Mouse (Mus musculus): ENCODE measurements around the gene Ddx58. TPM values are rescaled to one million over a fixed set of nuclear protein-coding genes. Genes with fewer than 3 reads are reported as not detected.

The Ddx58 gene
- polyA plus RNA-seq (2017; shearing (Covaris generic)): 102 TPM

DNA sequence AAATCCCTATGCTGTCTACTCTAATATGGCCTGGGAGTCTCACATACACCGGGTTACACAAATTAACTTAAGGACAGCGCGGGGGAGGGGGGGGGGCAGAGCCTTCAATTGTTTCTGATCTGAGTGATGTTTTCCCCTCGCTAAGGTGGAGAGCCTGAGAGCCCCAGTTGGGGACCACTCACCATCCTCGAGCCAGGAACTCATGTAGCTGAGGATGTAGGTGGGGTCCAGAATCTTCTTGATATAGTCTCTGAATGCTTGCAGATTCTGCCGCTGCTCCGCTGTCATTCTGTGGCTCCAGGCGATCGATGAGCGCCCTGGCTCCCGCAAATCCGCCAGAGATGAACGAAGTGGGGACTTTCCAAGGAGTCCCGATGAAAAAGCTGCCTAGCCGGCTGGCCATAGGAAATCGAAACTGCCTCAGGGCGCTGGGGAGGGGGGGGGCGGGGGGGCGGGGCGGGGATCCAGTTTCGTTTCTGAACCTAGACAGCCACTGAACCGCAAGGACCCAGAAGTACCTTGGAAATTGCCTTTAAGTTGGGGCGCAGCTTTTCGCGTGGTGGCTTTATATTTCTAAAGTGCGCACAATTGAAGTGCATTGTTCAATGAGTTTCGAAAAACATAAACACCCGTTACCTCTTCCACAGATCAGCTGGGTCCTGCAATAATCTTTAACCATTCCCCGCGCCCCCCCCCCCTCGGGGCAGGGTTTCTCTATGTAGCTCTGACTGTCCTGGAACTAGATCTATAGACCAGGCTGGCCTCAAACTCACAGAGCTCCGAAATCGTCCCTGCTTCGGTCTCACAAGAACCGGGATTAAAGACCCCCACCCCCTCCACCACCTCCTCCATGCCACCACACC lies at the start of gene Ddx58:
Gene Ddx58 (minus strand): TSS at position 420 of the 863 bp plus-strand sequence.

DNA sequence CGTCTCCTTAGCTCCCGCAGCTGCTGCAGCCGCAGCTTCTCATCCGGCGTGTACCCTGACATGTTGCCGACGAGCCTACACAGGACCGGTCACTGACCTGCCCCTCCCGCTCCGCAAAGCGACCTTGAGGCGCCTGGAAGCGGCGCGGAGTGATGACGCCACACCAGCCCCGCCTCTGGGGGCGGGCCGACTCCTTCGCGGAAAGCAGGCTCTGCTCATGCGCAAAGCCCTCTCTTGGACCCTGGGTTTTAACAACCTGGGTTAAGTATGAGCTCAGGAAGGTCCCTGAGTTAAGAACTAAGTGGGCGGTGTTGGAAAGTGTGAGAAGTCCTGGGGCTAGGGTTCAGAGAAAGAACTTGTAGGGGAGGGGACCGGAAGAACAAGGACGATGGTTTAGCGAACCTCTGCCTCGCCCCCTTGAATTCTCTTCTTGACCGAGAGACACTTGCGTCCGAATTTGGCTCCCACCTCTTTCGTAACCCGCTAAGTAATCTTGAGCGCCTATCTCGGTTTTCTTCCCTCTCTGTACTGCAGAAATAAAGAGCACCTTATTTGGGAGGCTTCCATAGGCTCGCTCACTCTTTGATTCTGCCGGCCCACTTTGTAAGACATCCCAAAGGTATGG lies 39.8 kb upstream of the Ddx58 start, which contains the start of gene Ndufb6:
Gene Ndufb6 (minus strand): TSS at position 146 of the 625 bp plus-strand sequence.

DNA sequence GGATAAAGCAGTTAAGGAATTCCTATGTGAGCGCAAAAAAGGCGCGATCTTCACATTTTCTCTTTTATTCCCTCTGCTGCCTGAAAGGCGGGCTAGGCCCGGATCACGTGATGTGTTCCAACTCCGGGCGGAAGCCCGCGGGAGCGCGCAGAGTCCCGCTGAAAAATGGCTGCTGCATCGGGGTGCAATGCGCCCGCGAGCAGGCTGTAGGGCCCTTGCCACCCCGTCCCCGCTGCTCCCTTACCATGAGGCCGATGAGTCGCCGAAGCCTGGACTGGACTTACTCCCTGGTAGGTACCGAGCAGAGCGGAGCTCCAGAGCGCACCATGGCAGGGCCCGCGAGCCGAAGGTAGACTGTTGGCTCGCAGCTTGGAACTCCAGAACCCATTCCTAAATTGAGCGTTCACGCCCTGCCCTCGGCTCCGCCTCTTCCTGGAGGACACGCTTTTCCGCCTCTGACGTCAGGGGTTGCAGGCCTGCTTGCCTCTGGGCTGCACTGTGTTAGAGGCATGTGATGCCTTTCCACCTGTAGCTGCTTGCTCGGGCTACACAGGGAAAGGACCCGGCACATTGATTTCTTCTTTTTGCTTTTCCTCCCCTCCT lies 29.9 kb upstream of the Ddx58 start, which contains the start of the genes Smim27 and Topors:
Gene Smim27 (plus strand): TSS at position 150 of the 603 bp plus-strand sequence.
Gene Topors (minus strand): TSS at position 421 of the 603 bp plus-strand sequence.

Other genes starting within 250 kb of the Ddx58 start
- gene Aco1, start 96.7 kb downstream of the Ddx58 start, polyA plus RNA-seq (2017; shearing (Covaris generic)): 40.1 TPM
- gene Smim27, start 29.8 kb upstream of the Ddx58 start, polyA plus RNA-seq (2017; shearing (Covaris generic)): 57.4 TPM
- 42.9 TPM for gene Topors, start 30.0 kb upstream of the Ddx58 start, polyA plus RNA-seq (2017; shearing (Covaris generic))
- 118 TPM for gene Ndufb6, start 39.6 kb upstream of the Ddx58 start, polyA plus RNA-seq (2017; shearing (Covaris generic))
- gene Tmem215, start 232.4 kb upstream of the Ddx58 start, polyA plus RNA-seq (2017; shearing (Covaris generic)): not detected